8 mouse cellular contexts compared by ENCODE assay signal in genomic region chr5:135023344-135024173, GRCm38 (mm10). TPM values are rescaled to one million over a fixed set of nuclear protein-coding genes. Genes with fewer than 3 reads are reported as not detected.
DNase-seq lines count a peak whose midpoint lies in the region; ATAC-seq and TF ChIP-seq lines count a peak whose summit lies in the region.

Gene Stx1a, plus strand, starts transcription at chr5:135023482.

- H3K27ac ChIP-seq in embryonic facial prominence, embryonic 14.5 days (replicated peaks; ENCODE audit: low read depth, low read length): peak within 1 kb of the TSS; percentile 48; the same call in 1 of the 2 replicates
- H3K27ac ChIP-seq in heart, embryonic 11.5 days (ENCODE audit: low read depth, low read length): peak within 1 kb of the TSS; percentile 70
- peak within 1 kb of the TSS; percentile 65 for H3K27ac ChIP-seq in kidney, embryonic 15.5 days
- no peak within 1 kb of the TSS for H3K27ac ChIP-seq in liver, embryonic 11.5 days (ENCODE audit: low read depth, low read length)
- H3K27ac ChIP-seq in stomach, embryonic 14.5 days (ENCODE audit: low read length): no peak within 1 kb of the TSS

- no peaks in the 10 kb centered on the region for H3K9me3 ChIP-seq in embryonic facial prominence, embryonic 14.5 days (ENCODE audit: control insufficient read depth, low read length)
- no peaks in the 10 kb centered on the region for H3K9me3 ChIP-seq in heart, embryonic 11.5 days (replicated peaks; ENCODE audit: control insufficient read depth, low read length)
- H3K9me3 ChIP-seq in kidney, embryonic 15.5 days (replicated peaks): no peaks in the 10 kb centered on the region
- H3K9me3 ChIP-seq in liver, embryonic 11.5 days (ENCODE audit: control insufficient read depth, low read length): no peaks in the 10 kb centered on the region
- H3K9me3 ChIP-seq in stomach, embryonic 14.5 days (ENCODE audit: control insufficient read depth, low read depth, low read length): no peaks in the 10 kb centered on the region

- H3K9ac ChIP-seq in embryonic facial prominence, embryonic 14.5 days (ENCODE audit: low read depth, low read length): peak within 1 kb of the TSS; percentile 81
- peak within 1 kb of the TSS; percentile 79 for H3K9ac ChIP-seq in heart, embryonic 11.5 days (ENCODE audit: low read depth, low read length)
- H3K9ac ChIP-seq in kidney, embryonic 15.5 days: peak within 1 kb of the TSS; percentile 80
- H3K9ac ChIP-seq in liver, embryonic 11.5 days (ENCODE audit: low read depth, low read length): peak within 1 kb of the TSS; percentile 58
- H3K9ac ChIP-seq in stomach, embryonic 14.5 days (replicated peaks; ENCODE audit: low read depth, low read length): peak within 1 kb of the TSS; percentile 60

- H3ac ChIP-seq in C2C12 (ENCODE audit: control insufficient read depth, insufficient read length, low read depth): peak within 1 kb of the TSS; percentile 77

- 0% methylated on average over 32 of the region's 61 CpGs for whole genome bisulfite sequencing in embryonic facial prominence, embryonic 14.5 days
- under 1% methylated on average over 61 of the region's 61 CpGs for WGBS in heart, embryonic 11.5 days (ENCODE audit: insufficient replicate concordance)
- under 1% methylated on average over 56 of the region's 61 CpGs for WGBS in kidney, embryonic 15.5 days
- under 1% methylated on average over 61 of the region's 61 CpGs for WGBS in liver, embryonic 11.5 days
- WGBS in stomach, embryonic 14.5 days: under 1% methylated on average over 61 of the region's 61 CpGs

- TF ChIP-seq CTCF in C2C12 (IDR thresholded peaks at IDR 0.05; ENCODE audit: control insufficient read depth, insufficient read depth, insufficient read length): no peak

- H3K79me3 ChIP-seq in C2C12 (ENCODE audit: low read depth): peaks cover 4% of the 10 kb centered on the region

- H3K4me3 ChIP-seq in C2C12 (ENCODE audit: insufficient read depth, poor library complexity, severe bottlenecking): peak within 1 kb of the TSS; percentile 65
- H3K4me3 ChIP-seq in embryonic facial prominence, embryonic 14.5 days (ENCODE audit: low read depth, low read length): peak within 1 kb of the TSS; percentile 83
- peak within 1 kb of the TSS; percentile 70 for H3K4me3 ChIP-seq in heart, embryonic 11.5 days (ENCODE audit: low read depth, low read length)
- H3K4me3 ChIP-seq in kidney, embryonic 15.5 days (replicated peaks): peak within 1 kb of the TSS; percentile 73
- H3K4me3 ChIP-seq in liver, embryonic 11.5 days (ENCODE audit: low read depth, low read length): peak within 1 kb of the TSS; percentile 68
- peak within 1 kb of the TSS; percentile 84 for H3K4me3 ChIP-seq in stomach, embryonic 14.5 days (ENCODE audit: low read depth, low read length)

- peaks cover 24% of the 10 kb centered on the region for H3K79me2 ChIP-seq in C2C12 (ENCODE audit: control insufficient read depth, insufficient read depth)

- DNase-seq in adrenal gland, postnatal 36 days: peak; percentile 92 to 94
- peak; percentile 97 for DNase-seq in embryonic facial prominence, embryonic 14.5 days (ENCODE audit: low spot score)
- DNase-seq in liver, embryonic 11.5 days (ENCODE audit: low spot score): peak; percentile 90
- peak; percentile 79 for DNase-seq in naive thymus-derived CD4-positive, alpha-beta T cell, adult 2 months (ENCODE audit: low read depth)

- H3K27me3 ChIP-seq in C2C12 (ENCODE audit: control insufficient read depth, insufficient read depth, insufficient read length): no peaks in the 10 kb centered on the region
- no peaks in the 10 kb centered on the region for H3K27me3 ChIP-seq in embryonic facial prominence, embryonic 14.5 days (replicated peaks; ENCODE audit: control insufficient read depth, insufficient read depth, low read length)
- no peaks in the 10 kb centered on the region for H3K27me3 ChIP-seq in heart, embryonic 11.5 days (ENCODE audit: control insufficient read depth, insufficient read depth, low read length)
- no peaks in the 10 kb centered on the region for H3K27me3 ChIP-seq in kidney, embryonic 15.5 days
- H3K27me3 ChIP-seq in liver, embryonic 11.5 days (replicated peaks; ENCODE audit: control insufficient read depth, insufficient read depth, low read length): no peaks in the 10 kb centered on the region; the same call in 1 of the 2 replicates
- H3K27me3 ChIP-seq in stomach, embryonic 14.5 days (ENCODE audit: control insufficient read depth, insufficient read depth, low read length): no peaks in the 10 kb centered on the region

- H3K4me1 ChIP-seq in embryonic facial prominence, embryonic 14.5 days (ENCODE audit: control insufficient read depth, insufficient read depth, low read length): peaks cover 28% of the 10 kb centered on the region
- H3K4me1 ChIP-seq in heart, embryonic 11.5 days (ENCODE audit: control insufficient read depth, insufficient read depth, low read length): peaks cover 25% of the 10 kb centered on the region
- H3K4me1 ChIP-seq in kidney, embryonic 15.5 days: peaks cover 46% of the 10 kb centered on the region
- H3K4me1 ChIP-seq in liver, embryonic 11.5 days (replicated peaks; ENCODE audit: control insufficient read depth, insufficient read depth, low read length): peaks cover 30% of the 10 kb centered on the region
- peaks cover 27% of the 10 kb centered on the region for H3K4me1 ChIP-seq in stomach, embryonic 14.5 days (ENCODE audit: control insufficient read depth, insufficient read depth, low read length)

- H3K4me2 ChIP-seq in embryonic facial prominence, embryonic 14.5 days (ENCODE audit: low read depth, low read length): peak within 1 kb of the TSS; percentile 96
- H3K4me2 ChIP-seq in heart, embryonic 11.5 days: peak within 1 kb of the TSS; percentile 96
- peak within 1 kb of the TSS; percentile 93 for H3K4me2 ChIP-seq in kidney, embryonic 15.5 days
- peak within 1 kb of the TSS; percentile 67 for H3K4me2 ChIP-seq in liver, embryonic 11.5 days
- peak within 1 kb of the TSS; percentile 99 for H3K4me2 ChIP-seq in stomach, embryonic 14.5 days (replicated peaks; ENCODE audit: low read depth, low read length)

- peak; percentile 96 for ATAC-seq in embryonic facial prominence, embryonic 14.5 days (ENCODE audit: low read depth)
- peak; percentile 87 for ATAC-seq in heart, embryonic 11.5 days (replicated peaks; ENCODE audit: insufficient number of reproducible peaks, low FRiP score, low TSS enrichment)
- ATAC-seq in kidney, embryonic 15.5 days (replicated peaks; ENCODE audit: low FRiP score): peak; percentile 90
- peak; percentile 96 for ATAC-seq in liver, embryonic 11.5 days (replicated peaks; ENCODE audit: low FRiP score)
- peak; percentile 92 for ATAC-seq in stomach, embryonic 14.5 days (ENCODE audit: insufficient number of reproducible peaks, insufficient read depth, low FRiP score, low read depth)

- H3K36me3 ChIP-seq in C2C12 (ENCODE audit: control insufficient read depth, insufficient read depth): no peaks in the 10 kb centered on the region
- no peaks in the 10 kb centered on the region for H3K36me3 ChIP-seq in embryonic facial prominence, embryonic 14.5 days (ENCODE audit: control insufficient read depth, insufficient read depth, low read length)
- no peaks in the 10 kb centered on the region for H3K36me3 ChIP-seq in heart, embryonic 11.5 days (ENCODE audit: control insufficient read depth, insufficient read depth, low read length)
- no peaks in the 10 kb centered on the region for H3K36me3 ChIP-seq in kidney, embryonic 15.5 days
- H3K36me3 ChIP-seq in liver, embryonic 11.5 days (ENCODE audit: control insufficient read depth, insufficient read depth, low read length): no peaks in the 10 kb centered on the region
- H3K36me3 ChIP-seq in stomach, embryonic 14.5 days (ENCODE audit: control insufficient read depth, insufficient read depth, low read length): no peaks in the 10 kb centered on the region

TF ChIP-seq in C2C12, 6 proteins besides CTCF, POLR2A, EP300 and RAD21:
- TF ChIP-seq MAX (IDR thresholded peaks at IDR 0.05) (no peak), USF1 (IDR thresholded peaks at IDR 0.05; ENCODE audit: low read depth) (no peak), CEBPB (IDR thresholded peaks at IDR 0.05; ENCODE audit: low read depth) (no peak), MYOG (IDR thresholded peaks at IDR 0.05; ENCODE audit: control insufficient read depth, extremely low read depth, insufficient read length) (no peak), MYOD1 (IDR thresholded peaks at IDR 0.05; ENCODE audit: control insufficient read depth, insufficient read length, low read depth) (no peak), FOSL1 (IDR thresholded peaks at IDR 0.05; ENCODE audit: insufficient read depth, low read length, poor library complexity, severe bottlenecking) (no peak)

RNA-seq across cellular contexts. Expression of gene Stx1a, which starts in this region (rescaled TPM):
- polyA plus RNA-seq in C2C12 (2012; fragmentation: generic; extraction: Trizol): 5.3 TPM
- 1 to 10 TPM; 6.8 to 7.7 TPM for total RNA-seq in adrenal gland, postnatal 36 days (2021)
- 19.6 and 20.8 TPM in 2 replicates for polyA plus RNA-seq in embryonic facial prominence, embryonic 14.5 days (2014; fragmentation: Nextera tagmentation; extraction: Ambion mirVana)
- polyA plus RNA-seq in heart, embryonic 11.5 days (2014; fragmentation: Nextera tagmentation; extraction: Ambion mirVana): 10.4 and 13.4 TPM in 2 replicates
- polyA plus RNA-seq in kidney, embryonic 15.5 days (2015; fragmentation: Nextera tagmentation; extraction: Ambion mirVana): 12.1 and 13.8 TPM in 2 replicates
- 6.2 and 6.4 TPM in 2 replicates for polyA plus RNA-seq in liver, embryonic 11.5 days (2014; fragmentation: Nextera tagmentation; extraction: Ambion mirVana)
- 17.4 and 17.7 TPM in 2 replicates for polyA plus RNA-seq in stomach, embryonic 14.5 days (2014; fragmentation: Nextera tagmentation; extraction: Ambion mirVana)

Comparison
In these comparisons a context has a peak if more than half of its experiments do, and no peak if none do; other contexts are left out.
1. H3K27ac ChIP-seq: peak in embryonic facial prominence, embryonic 14.5 days (single experiment), heart, embryonic 11.5 days (single experiment) and kidney, embryonic 15.5 days (single experiment); none in liver, embryonic 11.5 days (single experiment) and stomach, embryonic 14.5 days (single experiment).
2. Peak in every context shown above with its lines, with median percentiles within 50 percentile points of each other: H3K4me3 ChIP-seq, DNase-seq, ATAC-seq, H3K4me2 ChIP-seq and H3K9ac ChIP-seq.